Mouse (Mus musculus) kidney, embryonic 15.5 days (tissue): Measurements from ENCODE around the gene Rab11fip4. TPM values are rescaled to one million over a fixed set of nuclear protein-coding genes. Genes with fewer than 3 reads are reported as not detected.
A peak's percentile ranks its signal among the peaks of the same experiment; 100 is the strongest.

Source experiments
- ATAC-seq: fragments of 200-750 bp; cut with Nextera tagmentation; replicated peaks from 2 replicates; pipeline ENCODE4 v1.8.0; 2017; ENCODE audit warnings: moderate TSS enrichment; ENCODE audit not compliant: low FRiP score
- H3K27ac ChIP-seq: fragments of 300-500 bp; sonication (generic); 2 replicates; pipeline ENCODE4 v1.5.1; 2015; ENCODE audit warnings: mild to moderate bottlenecking, inconsistent platforms
- H3K27me3 ChIP-seq: fragments of 300-500 bp; sonication (generic); 2 replicates; pipeline ENCODE4 v1.6.1; 2015; ENCODE audit warnings: inconsistent platforms
- H3K36me3 ChIP-seq: fragments of 300-500 bp; sonication (generic); 2 replicates; pipeline ENCODE4 v1.6.1; 2015; ENCODE audit warnings: inconsistent platforms
- H3K4me1 ChIP-seq: fragments of 300-500 bp; sonication (generic); 2 replicates; pipeline ENCODE4 v1.6.1; 2015; ENCODE audit warnings: inconsistent platforms
- H3K4me2 ChIP-seq: fragments of 300-500 bp; sonication (generic); 2 replicates; pipeline ENCODE4 v1.6.1; 2015; ENCODE audit warnings: moderate library complexity, mild to moderate bottlenecking, inconsistent platforms
- H3K4me3 ChIP-seq: fragments of 300-500 bp; sonication (generic); replicated peaks from 2 replicates; pipeline ENCODE4 v1.5.1; 2015; ENCODE audit warnings: mild to moderate bottlenecking, inconsistent platforms
- H3K9ac ChIP-seq: fragments of 300-500 bp; sonication (generic); 2 replicates; pipeline ENCODE4 v1.6.1; 2015; ENCODE audit warnings: mild to moderate bottlenecking, inconsistent platforms
- H3K9me3 ChIP-seq: fragments of 300-500 bp; sonication (generic); replicated peaks from 2 replicates; pipeline ENCODE4 v1.6.1; 2016; ENCODE audit warnings: inconsistent platforms
- WGBS: fragments of 180-500 bp; shearing (Covaris S2); methylation state at CpG from one replicate; pipeline ENCODE4 v1.1.7; 2015; ENCODE audit warnings: mixed read lengths; 5-methylcytosine and 5-hydroxymethylcytosine counted together
- polyA plus RNA-seq: library from polyadenylated mRNA; unstranded; fragments of >200 nt; fragmentation: Nextera tagmentation; extraction: Ambion mirVana; gene quantifications from 2 replicates; pipeline ENCODE4 v1.2.1, GENCODE M21; 2015

Gene Rab11fip4
- polyA plus RNA-seq, 1 experiment from 2014 or later: 9.6 TPM

DNA sequence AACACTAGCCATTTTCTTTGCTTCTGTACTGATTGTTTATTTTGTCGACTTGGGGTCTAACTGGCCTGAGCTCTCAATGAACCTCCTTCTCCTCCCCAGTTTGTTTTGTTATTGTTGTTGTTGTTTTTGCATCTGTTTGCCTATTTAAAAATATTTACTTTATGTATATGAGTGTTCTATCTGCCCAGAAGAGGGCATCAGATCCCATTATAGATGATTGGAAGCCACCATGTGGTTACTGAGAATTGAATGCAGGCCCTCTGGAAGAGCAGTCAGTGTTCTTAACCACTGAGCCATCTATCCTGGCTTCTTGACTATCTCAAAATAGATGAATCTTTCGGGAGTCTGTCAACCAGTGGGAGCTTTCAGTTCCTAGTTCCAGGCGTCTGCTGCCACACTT is 116.1 kb downstream of the Rab11fip4 start:
- Histone ChIP-seq H3K9me3 (no peaks in the 10 kb centered on the region), H3K4me3 (no peak overlapping the region), H3K36me3 (no peaks in the 10 kb centered on the region), H3K27me3 (peaks cover 16% of the 10 kb centered on the region), H3K27ac (no peak overlapping the region), H3K4me2 (no peak overlapping the region), H3K4me1 (peaks cover 45% of the 10 kb centered on the region), H3K9ac (no peak overlapping the region)
- 79% methylated on average over 3 of the region's 3 CpGs for WGBS
- ATAC-seq: no peak

DNA sequence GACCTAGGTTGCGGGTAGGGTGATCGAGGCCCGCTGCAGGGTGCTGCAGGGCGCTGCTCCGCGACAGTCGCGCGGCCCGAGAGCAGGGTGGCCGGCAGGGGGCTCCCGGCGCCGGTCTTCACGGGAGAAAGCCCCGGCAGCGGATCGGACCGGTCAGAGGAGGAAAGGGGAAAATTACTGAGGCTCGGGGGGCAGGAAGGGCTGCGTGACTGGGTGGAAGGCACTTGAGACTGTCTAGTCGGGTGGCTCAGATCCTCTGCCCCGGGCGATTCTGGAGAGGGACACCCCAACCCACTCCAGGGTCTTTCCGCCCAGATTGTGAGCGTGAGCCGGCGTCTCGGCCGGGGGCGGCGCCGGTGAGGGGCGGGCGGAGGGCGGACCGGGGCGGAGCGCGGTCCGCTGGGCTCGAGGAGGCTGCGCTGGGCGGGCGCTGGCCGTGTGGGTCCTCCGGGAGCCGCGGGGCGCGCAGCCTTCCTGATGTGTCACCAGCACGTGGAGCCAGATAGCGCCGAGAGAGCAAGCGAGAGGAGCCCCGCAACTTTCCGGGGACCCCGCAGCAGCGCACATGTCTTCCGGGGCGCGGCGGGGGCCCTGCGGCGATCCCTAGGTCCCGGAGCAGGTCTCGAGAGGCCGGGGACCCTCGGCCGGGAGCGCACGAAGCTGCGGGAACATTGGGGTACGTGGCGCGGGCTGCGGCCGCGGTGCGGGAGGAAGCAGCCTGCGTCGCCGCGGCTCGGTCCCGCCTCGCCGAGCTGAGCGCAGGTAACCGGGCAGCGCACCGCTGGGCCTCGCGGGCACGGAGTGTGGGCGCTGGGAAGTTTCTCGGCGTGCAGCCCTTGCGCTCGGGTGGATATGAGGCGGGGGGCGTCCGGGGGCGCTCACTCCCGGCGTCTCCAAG is 120.1 kb downstream of the Rab11fip4 start:
- H3K9ac ChIP-seq: peak overlapping the region; percentile 63
- peak overlapping the region; percentile 71 for H3K27ac ChIP-seq
- H3K36me3 ChIP-seq: no peaks in the 10 kb centered on the region
- H3K9me3 ChIP-seq: no peaks in the 10 kb centered on the region
- H3K4me2 ChIP-seq: peak overlapping the region; percentile 99
- H3K4me3 ChIP-seq: peak overlapping the region; percentile 71
- WGBS: under 1% methylated on average over 102 of the region's 106 CpGs
- peak; percentile 91 for ATAC-seq
- peaks cover 49% of the 10 kb centered on the region for H3K4me1 ChIP-seq
- peaks cover 27% of the 10 kb centered on the region for H3K27me3 ChIP-seq

DNA sequence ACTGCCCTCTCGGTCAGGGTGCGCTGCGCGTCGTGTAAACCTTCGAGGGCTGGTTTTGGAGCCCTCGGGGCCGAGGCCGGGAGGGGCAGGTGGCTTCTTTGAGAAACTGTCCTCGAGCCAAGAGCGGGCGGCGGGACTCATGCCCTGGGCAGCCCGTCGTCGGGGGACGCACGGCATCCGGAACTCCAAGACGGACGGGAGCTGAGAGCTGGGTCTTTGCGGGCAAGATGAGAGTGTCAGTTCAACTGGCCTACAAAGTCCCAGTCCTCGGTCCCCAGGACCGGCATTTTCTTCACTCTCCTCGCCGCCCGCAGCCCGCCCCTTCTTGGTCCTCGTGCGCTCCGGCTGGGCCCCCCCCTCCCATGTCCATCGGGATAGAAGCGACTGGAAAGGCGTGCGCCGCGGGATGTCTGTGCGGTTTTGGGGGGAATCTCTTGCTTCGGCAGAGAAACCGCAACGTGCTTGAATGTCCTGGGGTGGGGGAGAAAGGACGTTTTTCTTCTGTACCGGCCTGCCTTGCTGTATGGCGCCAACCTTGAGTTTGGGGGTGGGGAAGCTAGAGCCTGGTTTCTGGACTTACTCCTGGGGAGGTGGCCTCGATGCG is 120.9 kb downstream of the Rab11fip4 start:
- H3K4me1 ChIP-seq: peaks cover 56% of the 10 kb centered on the region
- peak overlapping the region; percentile 99 for H3K4me2 ChIP-seq
- H3K9ac ChIP-seq: peak overlapping the region; percentile 63
- 0 out of 2 replicates have a peak, but pooled peaks have one; percentile 10 for ATAC-seq
- 2% methylated on average over 46 of the region's 46 CpGs for whole genome bisulfite sequencing
- peaks cover 27% of the 10 kb centered on the region for H3K27me3 ChIP-seq
- 0 out of 2 replicates have a peak overlapping the region, but pooled peaks have one; percentile 71 for H3K27ac ChIP-seq
- no peaks in the 10 kb centered on the region for H3K36me3 ChIP-seq
- H3K9me3 ChIP-seq: no peaks in the 10 kb centered on the region
- H3K4me3 ChIP-seq: peak overlapping the region; percentile 71

DNA sequence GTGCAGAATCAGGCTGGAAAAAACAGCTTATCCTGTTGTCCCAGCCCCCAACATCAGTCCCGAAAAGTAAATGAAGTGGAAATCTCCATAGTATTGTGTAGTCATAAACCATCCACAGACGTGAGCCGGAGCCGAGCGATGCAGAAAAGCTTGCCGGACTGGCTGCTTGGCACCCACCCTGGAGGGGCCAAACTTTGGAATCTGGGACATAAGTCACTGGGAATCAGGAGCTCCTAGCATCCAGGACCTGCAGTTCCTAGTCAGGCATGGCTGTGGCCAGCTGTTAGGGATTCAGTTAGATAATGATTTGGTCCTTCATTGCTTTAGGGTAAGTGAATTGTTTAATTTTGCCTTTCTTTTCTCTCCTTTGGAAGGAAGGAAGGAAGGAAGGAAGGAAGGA is 122.2 kb downstream of the Rab11fip4 start:
- peak overlapping the region; percentile 69 for H3K27ac ChIP-seq
- H3K4me1 ChIP-seq: peaks cover 66% of the 10 kb centered on the region
- no peak for ATAC-seq
- H3K4me2 ChIP-seq: peak overlapping the region; percentile 99
- no peaks in the 10 kb centered on the region for H3K9me3 ChIP-seq
- no peak overlapping the region for H3K9ac ChIP-seq
- peaks cover 27% of the 10 kb centered on the region for H3K27me3 ChIP-seq
- WGBS: 28% methylated on average over 6 of the region's 6 CpGs
- no peaks in the 10 kb centered on the region for H3K36me3 ChIP-seq
- H3K4me3 ChIP-seq: peak overlapping the region; percentile 71

DNA sequence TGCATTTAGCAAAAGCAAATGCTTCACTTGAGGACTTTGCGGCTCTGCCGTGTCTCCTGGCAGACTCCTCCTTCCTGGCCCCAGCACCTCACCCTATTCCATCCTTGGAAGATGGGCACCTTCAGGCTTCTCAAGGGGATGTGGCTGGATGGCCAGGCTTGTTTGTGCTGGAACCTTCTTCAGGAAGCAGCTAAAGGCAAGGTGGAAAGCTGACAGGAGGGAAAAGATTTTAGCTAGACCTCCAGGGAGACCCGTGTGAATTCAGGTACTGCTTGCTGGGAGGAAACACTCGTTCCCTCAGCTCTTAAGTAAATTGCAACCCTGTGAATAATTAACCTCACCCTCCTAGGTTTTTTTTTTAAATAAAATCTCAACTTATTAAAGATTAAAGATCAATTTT is 122.7 kb downstream of the Rab11fip4 start:
- 47% methylated on average over 4 of the region's 4 CpGs for WGBS
- H3K9me3 ChIP-seq: no peaks in the 10 kb centered on the region

DNA sequence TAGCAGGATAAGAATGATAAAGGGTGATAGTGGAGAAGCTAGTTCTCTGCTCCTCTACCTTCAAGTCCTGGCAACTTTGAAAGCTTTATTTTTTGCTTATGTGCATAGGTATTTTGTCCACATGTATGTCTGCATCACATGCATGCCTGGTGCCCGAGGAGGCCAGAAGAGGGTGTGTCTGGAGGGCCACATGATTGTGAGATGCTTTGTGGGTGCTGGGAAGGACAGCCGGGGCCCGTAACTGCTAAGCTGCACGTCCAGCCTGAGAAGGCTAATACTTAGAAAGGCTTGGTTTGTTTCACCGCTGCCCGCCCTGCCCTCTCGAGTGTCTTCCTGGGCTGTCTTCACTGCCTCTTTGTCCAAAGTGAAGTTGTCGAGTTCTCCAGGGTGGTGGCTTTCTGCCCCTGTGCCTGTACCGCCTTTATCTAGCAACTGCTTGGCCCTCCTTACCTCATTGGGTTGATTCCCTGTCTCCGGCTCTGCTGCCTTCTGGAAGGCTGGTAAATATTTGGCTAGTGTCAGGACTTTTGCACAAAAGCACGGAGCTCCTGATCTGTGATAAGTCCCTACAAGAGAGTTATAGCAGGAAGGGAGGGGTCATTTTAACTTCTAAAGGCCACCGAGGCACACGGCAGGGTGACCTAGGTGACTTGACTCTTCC is 123.2 kb downstream of the Rab11fip4 start:
- ATAC-seq: no peak
- no peak overlapping the region for H3K4me3 ChIP-seq
- H3K27me3 ChIP-seq: peaks cover 24% of the 10 kb centered on the region
- no peaks in the 10 kb centered on the region for H3K9me3 ChIP-seq
- no peak overlapping the region for H3K9ac ChIP-seq
- H3K4me1 ChIP-seq: peaks cover 74% of the 10 kb centered on the region
- no peaks in the 10 kb centered on the region for H3K36me3 ChIP-seq
- H3K27ac ChIP-seq: peak overlapping the region; percentile 69; the same call in 1 of the 2 replicates
- 56% methylated on average over 13 of the region's 13 CpGs for WGBS
- peak overlapping the region; percentile 99 for H3K4me2 ChIP-seq

More for the DNA sequence above, 122.7 kb downstream of the Rab11fip4 start:
- Histone ChIP-seq H3K9ac (no peak overlapping the region), H3K4me2 (peak overlapping the region; percentile 99), H3K36me3 (no peaks in the 10 kb centered on the region), H3K27ac (peak overlapping the region; percentile 69; the same call in 1 of the 2 replicates), H3K4me1 (peaks cover 69% of the 10 kb centered on the region), H3K27me3 (peaks cover 27% of the 10 kb centered on the region), H3K4me3 (peak overlapping the region; percentile 71)
- no peak for ATAC-seq

DNA sequence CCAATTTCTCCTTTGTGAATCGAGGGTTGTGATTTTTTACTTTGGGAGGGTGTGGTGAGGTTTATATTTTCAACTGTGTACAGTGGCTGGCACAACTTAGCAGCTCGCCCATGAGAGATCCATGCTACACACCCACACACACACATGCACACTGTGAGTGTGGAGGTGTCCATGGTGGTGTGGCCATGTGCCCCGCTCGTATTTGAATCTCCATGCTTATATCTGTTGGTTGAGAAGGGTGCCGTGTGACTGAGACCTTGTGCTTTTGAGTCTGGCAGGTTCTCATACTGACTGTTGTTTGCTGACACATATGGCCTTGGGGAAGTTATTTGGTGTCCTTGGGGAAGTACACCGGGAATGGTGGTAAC is 123.7 kb downstream of the Rab11fip4 start:
- 80% methylated on average over 6 of the region's 6 CpGs for WGBS
- H3K4me2 ChIP-seq: peak overlapping the region; percentile 99; the same call in 1 of the 2 replicates
- H3K27ac ChIP-seq: peak overlapping the region; percentile 69; the same call in 1 of the 2 replicates
- H3K4me1 ChIP-seq: peaks cover 74% of the 10 kb centered on the region
- H3K36me3 ChIP-seq: no peaks in the 10 kb centered on the region
- no peaks in the 10 kb centered on the region for H3K9me3 ChIP-seq
- no peak overlapping the region for H3K4me3 ChIP-seq
- no peak for ATAC-seq
- H3K27me3 ChIP-seq: peaks cover 20% of the 10 kb centered on the region
- H3K9ac ChIP-seq: no peak overlapping the region

DNA sequence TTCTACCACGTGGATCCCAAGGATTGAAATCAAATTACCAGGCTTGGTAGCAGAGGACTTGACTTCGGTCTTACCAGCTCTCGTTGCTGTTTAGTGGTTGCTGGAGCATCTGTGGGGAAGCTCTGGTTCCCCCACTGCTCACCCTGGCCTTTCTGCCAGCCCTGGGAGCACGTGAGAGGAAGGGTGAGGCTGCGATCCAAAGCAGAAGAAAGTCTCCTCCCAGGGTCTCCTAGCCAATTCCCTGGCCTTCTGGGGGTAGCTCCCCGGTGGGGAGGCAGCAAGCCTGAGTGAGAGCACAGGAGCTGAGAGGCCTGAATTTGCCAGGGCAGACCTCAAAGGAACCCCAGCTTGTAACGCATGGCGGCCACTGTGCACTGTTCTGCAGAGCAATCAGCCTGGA is 124.3 kb downstream of the Rab11fip4 start:
- 74% methylated on average over 8 of the region's 8 CpGs for WGBS
- no peaks in the 10 kb centered on the region for H3K9me3 ChIP-seq
- H3K4me2 ChIP-seq: no peak overlapping the region
- no peaks in the 10 kb centered on the region for H3K36me3 ChIP-seq
- peaks cover 72% of the 10 kb centered on the region for H3K4me1 ChIP-seq
- H3K27ac ChIP-seq: no peak overlapping the region
- no peak overlapping the region for H3K4me3 ChIP-seq
- ATAC-seq: no peak
- H3K27me3 ChIP-seq: peaks cover 14% of the 10 kb centered on the region
- H3K9ac ChIP-seq: no peak overlapping the region

DNA sequence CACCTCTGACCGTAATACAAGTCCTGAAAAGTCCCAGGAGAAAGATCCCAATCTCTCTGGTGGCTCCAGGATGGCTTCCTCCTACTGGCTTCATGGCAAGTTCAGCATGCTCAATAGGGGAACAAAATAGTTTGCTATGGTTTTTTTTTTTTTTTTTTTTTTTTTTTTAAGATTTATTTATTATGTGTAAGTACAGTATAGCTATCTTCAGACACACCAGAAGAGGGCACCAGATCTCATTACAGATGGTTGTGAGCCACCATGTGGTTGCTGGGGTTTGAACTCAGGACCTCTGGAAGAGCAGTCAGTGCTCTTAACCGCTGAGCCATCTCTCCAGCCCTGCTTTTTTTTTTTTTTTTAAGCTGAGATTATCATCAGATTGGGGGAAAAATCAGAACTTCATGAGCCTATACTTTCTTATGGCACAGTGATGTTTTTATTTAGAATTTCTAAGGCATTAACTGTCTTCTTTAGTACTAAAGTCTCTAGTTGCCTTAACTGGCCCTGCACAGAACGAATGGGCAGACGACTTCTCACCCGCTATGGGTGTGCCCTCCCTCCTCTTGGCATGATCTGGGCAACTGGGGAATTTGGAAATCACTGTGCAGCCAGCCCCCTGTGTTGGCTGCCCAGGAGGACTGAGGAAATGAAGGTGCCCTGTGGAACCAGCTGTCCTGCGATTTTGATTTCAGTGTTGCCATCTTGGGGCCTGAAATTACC is 124.9 kb downstream of the Rab11fip4 start:
- peaks cover 13% of the 10 kb centered on the region for H3K27me3 ChIP-seq
- no peaks in the 10 kb centered on the region for H3K9me3 ChIP-seq
- H3K4me2 ChIP-seq: no peak overlapping the region
- no peak overlapping the region for H3K4me3 ChIP-seq
- H3K9ac ChIP-seq: no peak overlapping the region
- H3K27ac ChIP-seq: no peak overlapping the region
- 84% methylated on average over 6 of the region's 6 CpGs for WGBS
- no peaks in the 10 kb centered on the region for H3K36me3 ChIP-seq
- H3K4me1 ChIP-seq: peaks cover 70% of the 10 kb centered on the region
- no peak for ATAC-seq

DNA sequence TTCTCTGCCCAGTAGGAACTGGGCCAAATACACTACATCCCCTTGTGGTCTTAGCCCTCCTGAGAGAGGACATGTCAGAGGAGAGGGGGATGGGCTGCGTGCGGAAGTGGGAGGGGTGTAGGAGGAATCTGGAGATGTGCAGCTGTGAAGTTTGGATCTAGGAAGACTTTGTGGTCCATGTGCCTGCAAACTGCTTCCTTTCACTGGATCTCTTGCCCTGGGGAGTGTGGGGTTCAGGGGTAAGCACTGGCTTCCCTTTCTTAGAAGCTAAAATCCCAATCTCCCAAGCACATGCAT is 125.4 kb downstream of the Rab11fip4 start:
- Histone ChIP-seq H3K4me1 (peaks cover 68% of the 10 kb centered on the region), H3K27me3 (peaks cover 13% of the 10 kb centered on the region), H3K9ac (no peak overlapping the region), H3K4me3 (no peak overlapping the region), H3K27ac (no peak overlapping the region), H3K36me3 (no peaks in the 10 kb centered on the region), H3K4me2 (no peak overlapping the region), H3K9me3 (no peaks in the 10 kb centered on the region)
- WGBS: 51% methylated on average over 2 of the region's 2 CpGs
- no peak for ATAC-seq

DNA sequence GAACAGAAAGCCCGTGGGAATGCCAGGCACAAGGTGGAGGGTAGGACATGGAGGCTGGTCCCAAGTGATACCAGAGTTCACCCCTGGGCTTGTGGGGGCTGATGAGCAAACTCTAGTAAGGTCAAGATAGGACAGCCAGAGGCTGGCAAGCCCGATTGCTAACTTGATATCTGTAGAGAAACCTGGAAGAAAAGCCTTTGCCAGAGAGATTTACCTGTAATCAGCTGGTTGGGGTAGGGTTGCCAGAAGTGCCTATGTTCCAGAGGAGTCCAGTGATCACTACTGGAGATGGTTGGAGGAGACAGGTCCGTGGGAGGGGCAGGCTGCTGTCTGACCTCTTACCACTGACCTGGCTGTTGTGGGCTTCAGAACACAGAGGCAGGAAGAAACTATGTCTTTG is 126.3 kb downstream of the Rab11fip4 start:
- Histone ChIP-seq H3K36me3 (no peaks in the 10 kb centered on the region), H3K4me1 (peaks cover 59% of the 10 kb centered on the region), H3K9me3 (no peaks in the 10 kb centered on the region), H3K27ac (no peak overlapping the region), H3K4me2 (no peak overlapping the region), H3K4me3 (no peak overlapping the region), H3K9ac (no peak overlapping the region), H3K27me3 (peaks cover 9% of the 10 kb centered on the region)
- no peak for ATAC-seq
- WGBS: 50% methylated on average over 3 of the region's 3 CpGs
